Mouse (Mus musculus) midbrain, embryonic 16.5 days (tissue): Measurements from ENCODE around the gene Lats2. TPM values are rescaled to one million over a fixed set of nuclear protein-coding genes. Genes with fewer than 3 reads are reported as not detected.
"Not testable (repeated sequence)": the region's sequence is repeated elsewhere in the genome, so short reads cannot be mapped to it uniquely, and the experiment has no call there.

ENCODE experiments used
- ATAC-seq: fragments of 200-750 bp; cut with Nextera tagmentation; 2 replicates; pipeline ENCODE4 v1.8.0; 2017; ENCODE audit warnings: moderate TSS enrichment
- H3K27ac ChIP-seq: fragments of 300-500 bp; sonication (generic); 2 replicates; pipeline ENCODE4 v1.5.1; 2014; ENCODE audit warnings: mild to moderate bottlenecking, low read length, mixed read lengths
- H3K27me3 ChIP-seq: fragments of 300-500 bp; sonication (generic); 2 replicates; pipeline ENCODE4 v1.6.1; 2014; ENCODE audit warnings: low read depth, low read length, mixed read lengths; ENCODE audit not compliant: control insufficient read depth, insufficient read depth
- H3K36me3 ChIP-seq: fragments of 300-500 bp; sonication (generic); 2 replicates; pipeline ENCODE4 v1.6.1; 2014; ENCODE audit warnings: mild to moderate bottlenecking, low read length, moderate library complexity, mixed read lengths; ENCODE audit not compliant: control insufficient read depth, insufficient read depth
- H3K4me1 ChIP-seq: fragments of 300-500 bp; sonication (generic); 2 replicates; pipeline ENCODE4 v1.6.1; 2014; ENCODE audit warnings: mild to moderate bottlenecking, low read length, mixed read lengths; ENCODE audit not compliant: control insufficient read depth, insufficient read depth
- H3K4me2 ChIP-seq: fragments of 300-500 bp; sonication (generic); 2 replicates; pipeline ENCODE4 v1.6.1; 2014; ENCODE audit warnings: mild to moderate bottlenecking, low read length, mixed read lengths
- H3K4me3 ChIP-seq: fragments of 300-500 bp; sonication (generic); 2 replicates; pipeline ENCODE4 v1.5.1; 2014; ENCODE audit warnings: low read depth, mild to moderate bottlenecking, low read length, moderate library complexity, mixed read lengths
- H3K9ac ChIP-seq: fragments of 300-500 bp; sonication (generic); 2 replicates; pipeline ENCODE4 v1.6.1; 2014; ENCODE audit warnings: low read depth, low read length, mixed read lengths
- H3K9me3 ChIP-seq: fragments of 300-500 bp; sonication (generic); replicated peaks from 2 replicates; pipeline ENCODE4 v1.6.1; 2014; ENCODE audit warnings: mild to moderate bottlenecking, low read length, mixed read lengths; ENCODE audit not compliant: control insufficient read depth, poor library complexity, severe bottlenecking
- WGBS: fragments of 180-500 bp; shearing (Covaris S2); extraction: QIAGEN DNeasy Blood & Tissue Kit; methylation state at CpG from one replicate; pipeline ENCODE4 v1.1.7; 2014; 5-methylcytosine and 5-hydroxymethylcytosine counted together
- polyA plus RNA-seq: library from polyadenylated mRNA; unstranded; fragments of >200 nt; fragmentation: Nextera tagmentation; extraction: Ambion mirVana; gene quantifications from 2 replicates; pipeline ENCODE4 v1.2.1, GENCODE M21; 2015

Gene Lats2
- polyA plus RNA-seq, 1 experiment from 2014 or later, result 5.2 TPM

- no peak overlapping the region for H3K27ac ChIP-seq
- no peak overlapping the region for H3K9ac ChIP-seq
- no peaks in the 10 kb centered on the region for H3K27me3 ChIP-seq
- H3K4me1 ChIP-seq, result no peaks in the 10 kb centered on the region
- no peak for ATAC-seq
- no peak overlapping the region for H3K4me3 ChIP-seq
- no peaks in the 10 kb centered on the region for H3K36me3 ChIP-seq
- no peaks in the 10 kb centered on the region for H3K9me3 ChIP-seq
- WGBS, result 96% methylated on average over 5 of the region's 5 CpGs
- H3K4me2 ChIP-seq, result no peak overlapping the region
Measured at GRCm38 (mm10) chr14:57769102-57769501, 10.9 kb upstream of the Lats2 start.

DNA sequence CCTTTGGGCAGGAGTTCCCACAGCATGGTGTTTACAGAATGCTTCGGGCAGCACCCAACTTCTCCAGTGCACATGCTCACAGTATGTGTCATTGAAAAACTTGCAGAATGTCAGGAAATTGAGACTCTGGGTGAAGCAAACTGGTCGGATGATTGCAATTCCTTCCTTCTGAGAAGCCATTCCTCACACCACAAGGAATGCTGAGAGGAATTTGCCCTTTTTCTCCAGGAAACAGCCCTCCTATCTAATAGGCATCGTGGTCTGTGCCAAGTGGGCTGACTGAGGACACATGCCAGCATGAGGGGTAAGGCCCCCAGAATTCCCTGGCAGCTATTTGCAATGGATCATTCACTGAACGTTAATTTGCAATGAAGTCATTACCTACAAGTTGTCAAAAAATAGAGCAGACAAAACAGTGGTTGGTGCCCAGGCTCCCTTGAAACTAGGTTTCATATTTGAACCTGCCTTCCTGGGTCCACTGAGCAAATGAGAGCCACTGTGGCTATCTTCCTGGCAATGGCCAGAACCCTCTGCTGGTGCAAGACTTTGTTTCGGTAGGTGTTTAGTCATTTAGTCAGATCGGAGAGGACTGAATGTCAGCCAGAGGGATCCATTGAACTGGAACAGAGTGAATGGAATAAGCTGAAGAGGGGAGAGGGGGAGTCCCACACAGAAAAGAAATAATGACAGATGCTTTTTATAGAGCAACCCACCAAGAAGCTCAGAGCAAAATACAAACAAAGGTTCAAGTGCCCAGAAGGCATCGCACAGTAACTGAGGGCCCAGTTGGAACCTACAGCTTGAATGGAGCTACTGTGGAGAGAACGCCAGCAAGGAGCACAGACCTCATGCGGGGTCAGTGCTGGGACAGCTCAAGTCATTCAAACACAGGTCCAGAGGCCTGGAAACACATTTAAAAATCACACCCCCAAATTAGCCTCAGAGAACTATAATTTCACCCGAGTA, 2.5 kb upstream of the Lats2 start:
- 44% methylated on average over 10 of the region's 10 CpGs for WGBS
- Histone ChIP-seq H3K4me1 (no peaks in the 10 kb centered on the region), H3K27ac (no peak overlapping the region), H3K27me3 (no peaks in the 10 kb centered on the region), H3K9me3 (no peaks in the 10 kb centered on the region), H3K4me2 (no peak overlapping the region), H3K4me3 (no peak overlapping the region), H3K36me3 (no peaks in the 10 kb centered on the region), H3K9ac (no peak overlapping the region)
- ATAC-seq, result no peak

DNA sequence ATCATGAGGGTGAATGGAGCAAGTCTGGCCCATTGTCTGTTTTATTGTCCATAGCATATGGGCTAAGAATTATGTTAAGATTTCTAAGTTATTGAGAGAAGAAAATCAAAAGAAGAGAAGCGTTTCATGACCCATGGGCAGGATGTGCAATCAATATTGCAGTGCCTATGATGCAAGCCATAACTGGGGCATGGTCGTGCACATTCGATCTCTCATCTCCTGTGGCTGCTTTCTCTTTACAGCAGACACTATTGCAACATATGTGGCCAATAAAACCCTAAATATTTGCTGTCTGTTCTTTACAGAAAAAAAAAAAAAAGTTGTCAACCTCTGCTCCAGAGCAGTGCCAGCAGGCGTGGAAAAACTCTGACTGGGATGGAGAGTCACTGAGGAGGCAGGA, 2.1 kb downstream of the Lats2 start:
- WGBS, result 95% methylated on average over 4 of the region's 4 CpGs
- Histone ChIP-seq H3K27ac (no peak overlapping the region), H3K4me1 (no peaks in the 10 kb centered on the region), H3K27me3 (no peaks in the 10 kb centered on the region), H3K4me3 (no peak overlapping the region), H3K4me2 (no peak overlapping the region), H3K36me3 (no peaks in the 10 kb centered on the region), H3K9ac (no peak overlapping the region), H3K9me3 (no peaks in the 10 kb centered on the region)
- no peak for ATAC-seq

DNA sequence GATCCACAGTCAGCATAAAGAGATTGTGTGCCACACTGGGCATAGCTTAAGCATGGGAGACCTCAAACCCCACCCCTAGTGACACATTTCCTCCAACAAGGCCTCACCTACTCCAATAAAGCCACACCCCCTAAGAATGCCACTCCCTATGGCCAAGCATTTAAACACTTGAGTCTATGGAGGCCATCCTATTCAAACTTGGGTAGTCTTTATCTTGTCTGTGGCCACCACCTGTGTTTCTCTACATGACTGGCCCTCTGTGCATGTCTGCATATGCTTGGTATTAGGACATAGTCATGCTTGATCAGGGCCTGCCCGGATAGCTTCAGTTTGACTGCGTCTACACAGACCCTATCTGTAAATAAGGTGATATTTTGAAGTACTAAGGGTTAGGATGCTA, 2.5 kb downstream of the Lats2 start:
- H3K9me3 ChIP-seq, result no peaks in the 10 kb centered on the region
- no peak overlapping the region for H3K27ac ChIP-seq
- no peak overlapping the region for H3K4me2 ChIP-seq
- no peak overlapping the region for H3K9ac ChIP-seq
- H3K36me3 ChIP-seq, result no peaks in the 10 kb centered on the region
- WGBS, result 94% methylated on average over 2 of the region's 2 CpGs
- H3K27me3 ChIP-seq, result no peaks in the 10 kb centered on the region
- no peak overlapping the region for H3K4me3 ChIP-seq
- no peaks in the 10 kb centered on the region for H3K4me1 ChIP-seq
- no peak for ATAC-seq

DNA sequence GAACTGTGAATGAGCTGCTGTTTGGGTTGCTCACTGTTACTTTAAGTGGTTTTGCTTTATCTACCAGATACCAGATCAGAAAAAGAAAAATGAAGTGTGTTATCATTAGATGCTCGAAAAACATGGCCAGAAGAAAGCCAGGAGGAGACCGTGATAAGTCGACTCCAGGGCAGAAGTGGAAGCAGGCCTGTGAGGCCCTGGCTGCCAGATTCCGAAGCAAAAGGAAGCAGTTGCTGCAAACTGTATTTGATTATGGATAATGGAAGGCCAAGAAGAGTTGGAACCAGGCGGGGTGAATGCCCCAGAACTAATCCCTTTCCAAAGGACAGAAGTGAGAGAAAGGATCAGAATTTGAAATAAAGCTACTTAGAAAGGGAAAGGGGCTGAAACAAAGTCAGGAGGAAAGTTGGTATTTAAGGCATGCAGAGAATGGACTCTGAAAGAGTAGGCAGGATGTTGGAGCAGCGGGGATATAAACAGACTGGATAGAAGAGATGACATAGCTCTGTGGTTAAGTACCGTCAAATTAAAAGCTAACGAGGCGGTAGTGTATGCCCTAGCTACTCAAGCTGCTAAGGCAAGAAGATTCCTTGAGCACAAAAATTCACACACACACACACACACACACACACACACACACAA, 4.7 kb downstream of the Lats2 start:
- Histone ChIP-seq H3K9me3 (no peaks in the 10 kb centered on the region), H3K9ac (no peak overlapping the region), H3K36me3 (no peaks in the 10 kb centered on the region), H3K27ac (no peak overlapping the region), H3K4me1 (no peaks in the 10 kb centered on the region), H3K4me3 (no peak overlapping the region), H3K27me3 (no peaks in the 10 kb centered on the region), H3K4me2 (no peak overlapping the region)
- 9% methylated on average over 9 of the region's 9 CpGs for WGBS
- ATAC-seq, result no peak

GRCm38 (mm10) chr14:57751006-57751405, 7.2 kb downstream of the Lats2 start:
- H3K4me2 ChIP-seq, H3K9me3 ChIP-seq, H3K27me3 ChIP-seq, H3K4me3 ChIP-seq, H3K27ac ChIP-seq, H3K9ac ChIP-seq, H3K4me1 ChIP-seq, H3K36me3 ChIP-seq, ATAC-seq: not testable (repeated sequence)

- no peak overlapping the region for H3K27ac ChIP-seq
- ATAC-seq, result no peak
- peaks cover 10% of the 10 kb centered on the region for H3K4me1 ChIP-seq
- WGBS, result 74% methylated on average over 2 of the region's 2 CpGs
- no peak overlapping the region for H3K4me3 ChIP-seq
- no peaks in the 10 kb centered on the region; the same call in 1 of the 2 replicates for H3K27me3 ChIP-seq
- H3K9ac ChIP-seq, result no peak overlapping the region
- H3K9me3 ChIP-seq, result no peaks in the 10 kb centered on the region
- H3K36me3 ChIP-seq, result no peaks in the 10 kb centered on the region
- no peak overlapping the region for H3K4me2 ChIP-seq
Measured at GRCm38 (mm10) chr14:57749501-57749900, 8.7 kb downstream of the Lats2 start.

- peak within 1 kb of the TSS; percentile 96 for H3K4me2 ChIP-seq
Measured at GRCm38 (mm10) chr14:57746001-57746771, 12.0 kb downstream of the Lats2 start, which contains the start of gene Gm49361. TSS of gene Gm49361 (minus strand) at chr14:57746103.

More at GRCm38 (mm10) chr14:57746001-57746771, 12.0 kb downstream of the Lats2 start, which contains the start of gene Gm49361:
- peak; percentile 89 for ATAC-seq
- Histone ChIP-seq H3K36me3 (no peaks in the 10 kb centered on the region), H3K27ac (peak within 1 kb of the TSS; percentile 80), H3K9ac (peak within 1 kb of the TSS; percentile 78), H3K4me1 (peaks cover 16% of the 10 kb centered on the region), H3K4me3 (peak within 1 kb of the TSS; percentile 91), H3K9me3 (no peaks in the 10 kb centered on the region), H3K27me3 (no peaks in the 10 kb centered on the region; the same call in 1 of the 2 replicates)
- WGBS, result under 1% methylated on average over 53 of the region's 68 CpGs
